Mouse (Mus musculus) kidney, adult 9 months (tissue): ENCODE measurements at regions not wholly inside any gene's neighbourhood (a gene's known extent, or its start where the extent isn't known, plus 50 kb on each side); places are given as distances from the start of the nearest gene placed in this dataset.
"Not testable (repeated sequence)": the region's sequence is repeated elsewhere in the genome, so short reads cannot be mapped to it uniquely, and the experiment has no call there.

ENCODE experiments used
- DNase-seq: peaks from one replicate; pipeline ENCODE4 v3.0.0; 2022

- DNase-seq, result no peak
Measured at GRCm38 (mm10) chr7:64027100-64027499, 88.4 kb upstream of the Klf13 start.

- DNase-seq, result no peak
Measured at GRCm38 (mm10) chr7:64025155-64025554, 86.4 kb upstream of the Klf13 start.

GRCm38 (mm10) chr7:64024253-64024652 is 85.5 kb upstream of the Klf13 start:
- no peak for DNase-seq

- DNase-seq, result no peak
Measured at GRCm38 (mm10) chr7:64022711-64023468, 84.2 kb upstream of the Klf13 start.

DNA sequence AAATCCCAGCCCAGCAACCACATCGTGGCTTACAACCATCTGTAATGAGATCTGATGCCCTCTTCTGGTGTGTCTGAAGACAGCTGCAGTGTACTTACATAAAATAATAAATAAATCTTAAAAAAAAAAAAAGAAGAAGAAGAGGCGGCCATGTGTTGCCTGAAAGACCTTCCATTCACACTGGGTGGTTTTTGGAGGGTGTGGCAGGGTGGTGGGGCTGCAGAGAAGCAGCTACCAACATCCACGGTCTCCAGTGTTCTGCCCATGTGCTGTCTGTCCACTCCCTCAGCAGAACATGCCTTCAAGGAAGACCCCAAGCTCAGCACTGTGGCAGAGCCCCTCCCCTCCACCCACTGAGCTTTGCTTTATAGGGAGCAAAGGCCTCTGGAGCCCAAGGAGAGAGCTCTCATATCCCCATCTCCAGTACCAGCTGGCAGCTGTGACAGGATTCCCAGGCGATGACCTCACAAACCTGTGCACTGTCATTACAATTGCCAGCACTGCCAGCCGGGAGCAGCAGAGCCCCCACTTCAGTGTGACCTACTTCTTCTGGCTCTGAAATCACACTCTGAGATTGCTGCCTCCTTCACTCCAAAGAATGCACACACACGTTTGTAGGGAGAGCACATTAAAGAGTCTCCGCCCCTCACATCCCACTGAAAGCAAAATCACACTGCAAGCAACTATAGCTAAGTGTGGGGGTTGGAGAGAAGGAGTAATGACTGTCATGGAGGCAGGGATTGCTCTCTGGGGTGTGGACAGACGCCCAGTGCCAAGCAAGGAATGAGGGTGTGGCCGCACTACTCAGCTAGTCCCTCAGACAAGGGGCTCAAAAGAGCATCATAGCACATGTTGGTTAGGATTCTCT is 82.8 kb upstream of the Klf13 start:
- DNase-seq, result no peak

DNA sequence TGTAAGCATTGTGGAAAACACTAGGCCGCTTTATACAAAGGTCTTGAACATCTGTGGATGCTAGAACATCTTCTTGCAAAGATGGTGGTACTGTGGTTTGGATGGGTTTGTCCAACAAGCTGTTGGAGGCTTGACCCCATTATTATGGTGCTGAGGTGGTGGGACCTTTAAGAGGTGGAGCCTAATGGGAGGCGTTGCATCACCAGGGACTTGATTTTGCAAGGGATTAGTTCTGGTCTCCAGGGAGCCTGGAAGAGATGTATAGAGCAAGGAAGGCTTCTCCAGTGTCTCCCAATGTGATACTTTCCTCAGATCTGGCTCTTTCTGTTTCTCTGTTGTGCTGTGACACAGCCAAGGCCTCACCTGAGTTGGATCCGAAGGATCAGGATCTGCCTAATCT is 79.4 kb upstream of the Klf13 start:
- no peak for DNase-seq

DNA sequence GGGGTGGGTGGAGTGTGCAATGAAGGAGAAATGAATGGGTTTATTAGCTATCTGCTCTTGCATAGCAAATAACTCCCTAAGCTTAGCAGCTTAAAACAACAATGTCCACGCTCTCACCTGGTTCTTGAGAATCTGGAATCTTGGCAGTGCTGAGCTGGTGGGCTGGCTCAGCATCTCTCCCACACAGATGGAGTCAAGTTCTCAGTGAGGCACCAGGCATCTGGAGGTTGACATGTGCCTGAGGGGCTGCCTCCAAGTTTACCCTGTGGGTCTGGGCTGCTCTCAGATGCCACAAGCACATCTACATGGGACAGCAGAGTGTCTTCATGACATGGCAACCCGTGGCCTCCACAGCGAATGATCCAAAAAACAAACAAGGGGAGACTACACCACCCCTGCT is 78.2 kb upstream of the Klf13 start:
- DNase-seq, result no peak

GRCm38 (mm10) chr7:64015136-64015535 is 76.4 kb upstream of the Klf13 start:
- not testable (repeated sequence) for DNase-seq

GRCm38 (mm10) chr7:64014227-64014626 is 75.5 kb upstream of the Klf13 start:
- DNase-seq, result no peak

DNA sequence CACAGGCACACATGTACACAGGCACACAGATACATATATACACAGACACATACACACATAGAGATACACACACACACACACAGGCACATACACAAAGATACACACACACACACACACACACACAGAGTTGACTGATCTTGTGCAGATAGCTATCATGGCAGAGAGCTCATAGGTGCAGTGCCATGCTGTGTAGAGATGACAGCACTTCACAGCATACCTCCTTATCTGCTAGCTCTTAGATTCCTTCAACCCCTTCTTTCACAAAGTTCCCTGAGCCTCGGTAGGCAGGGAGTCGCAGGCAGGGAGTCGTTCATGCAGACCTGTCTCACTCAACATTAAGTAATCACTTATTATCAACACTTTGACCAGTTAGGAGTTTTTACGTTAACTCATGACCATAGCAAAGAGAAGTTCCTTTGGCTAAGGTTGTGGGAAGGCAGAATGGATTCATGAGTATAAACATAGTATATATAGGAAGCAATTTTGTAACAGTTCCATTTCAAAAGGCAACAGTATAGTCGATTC is 74.4 kb upstream of the Klf13 start:
- DNase-seq, result no peak

- no peak for DNase-seq
Measured at GRCm38 (mm10) chr7:64012268-64012601, 73.5 kb upstream of the Klf13 start.

DNA sequence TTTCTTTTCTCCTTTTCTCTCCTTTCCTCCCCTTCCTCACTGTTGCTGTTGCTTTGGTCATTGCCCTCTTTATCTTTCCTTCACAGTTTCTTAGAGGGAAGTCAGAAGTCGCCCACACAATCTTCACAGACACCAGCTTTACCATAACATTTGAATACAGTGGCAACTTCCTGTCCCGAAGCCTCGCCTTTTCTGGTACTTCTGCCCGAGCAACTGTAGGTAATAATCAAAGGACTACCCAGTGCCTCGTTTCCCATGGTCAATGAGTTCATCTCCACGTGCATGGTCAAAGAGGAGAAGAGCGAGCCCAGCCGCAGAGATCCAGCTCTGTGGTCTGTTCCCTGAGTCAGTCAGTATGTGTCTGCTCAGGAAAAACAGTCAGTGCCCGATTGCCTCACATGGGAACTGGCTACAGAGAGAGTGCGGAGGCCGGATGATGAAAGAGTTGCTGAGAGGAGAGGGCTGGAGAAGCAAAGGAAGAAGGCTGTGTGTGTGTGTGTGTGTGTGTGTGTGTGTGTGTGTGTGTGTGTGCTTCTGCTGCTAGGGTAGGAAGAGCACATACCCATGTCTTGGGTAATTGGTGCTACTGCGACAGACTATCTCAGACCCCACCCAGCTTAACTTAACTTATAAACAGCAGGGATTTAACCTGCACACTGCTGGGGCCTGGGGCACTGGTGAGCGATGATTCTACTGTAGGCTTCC is 73.0 kb upstream of the Klf13 start:
- DNase-seq, result no peak

DNA sequence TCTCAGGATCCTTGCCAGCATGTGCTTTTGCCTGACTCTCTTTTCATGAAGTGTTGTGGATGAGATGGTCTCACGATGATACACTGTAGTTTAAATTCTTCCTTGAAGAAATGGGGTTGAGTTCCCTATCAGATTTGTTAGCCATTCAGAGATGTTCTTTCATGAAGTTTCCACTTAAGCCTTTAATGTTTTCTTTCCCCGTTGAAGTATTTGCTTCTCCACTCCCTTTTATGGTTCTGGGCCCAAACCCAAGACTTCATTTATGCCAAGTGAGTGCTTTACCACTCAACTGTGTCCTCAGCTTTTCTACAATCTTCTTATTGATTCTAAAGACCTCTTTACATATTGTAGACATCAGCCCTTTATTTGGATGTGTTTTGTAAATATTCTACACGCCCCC is 71.9 kb upstream of the Klf13 start:
- DNase-seq, result no peak

DNA sequence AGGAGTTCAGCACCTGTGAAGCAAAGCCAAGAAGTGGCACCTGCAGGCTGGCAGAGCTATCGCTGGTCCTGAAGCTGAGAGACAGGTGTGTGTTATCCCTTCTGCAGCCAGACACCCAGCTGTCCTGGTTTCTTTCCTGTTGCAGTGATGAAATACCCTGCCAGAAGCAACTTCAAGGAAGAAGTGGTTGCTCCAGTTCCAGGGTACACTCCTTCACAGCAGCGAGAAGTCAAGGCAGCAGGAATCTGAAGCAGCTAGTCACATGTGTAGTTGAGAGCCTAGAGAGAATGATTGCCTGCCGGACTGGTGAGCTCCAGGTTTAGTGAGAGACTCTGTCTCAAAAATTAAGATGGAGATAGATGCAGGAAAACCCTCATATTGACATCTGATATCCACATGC is 69.1 kb upstream of the Klf13 start:
- no peak for DNase-seq

DNA sequence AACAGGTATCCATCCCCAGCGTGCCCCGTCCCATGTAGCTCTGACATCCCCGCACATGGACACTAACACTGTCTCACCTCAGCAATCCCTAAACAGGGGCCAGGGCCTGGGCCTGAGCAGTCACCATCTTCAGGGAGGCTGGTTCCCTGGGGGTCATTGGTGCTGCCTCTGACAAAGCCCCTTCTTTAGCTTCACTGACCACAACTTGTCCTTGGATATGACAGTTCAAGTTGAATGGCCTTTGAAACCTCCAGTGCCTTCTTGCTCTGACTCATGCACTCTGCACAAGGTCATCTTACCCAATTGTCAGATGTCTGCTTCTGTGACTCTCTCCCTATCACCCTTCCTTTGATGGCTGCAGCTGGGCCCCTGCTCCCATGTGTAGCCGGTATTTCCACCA is 68.2 kb upstream of the Klf13 start:
- no peak for DNase-seq

DNA sequence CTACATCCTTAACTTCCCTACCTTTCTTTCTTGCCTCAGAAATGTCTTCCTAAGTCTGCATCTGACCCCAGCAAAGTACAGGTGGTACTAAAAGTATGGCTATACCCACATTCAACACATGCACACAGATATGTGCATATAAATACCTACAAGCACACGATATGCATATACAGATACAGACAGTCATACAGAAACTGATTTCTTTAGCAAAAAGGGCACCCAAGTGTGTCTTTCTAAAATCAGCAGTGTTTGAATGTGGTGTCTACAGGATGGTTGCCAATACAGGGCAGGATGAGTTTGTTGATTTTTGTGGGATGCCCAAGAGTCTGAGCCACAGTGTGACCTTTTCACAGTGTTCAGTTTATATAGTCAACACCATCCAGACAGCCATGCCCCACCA is 67.0 kb upstream of the Klf13 start:
- no peak for DNase-seq

- no peak for DNase-seq
Measured at GRCm38 (mm10) chr7:64003904-64004303, 65.2 kb upstream of the Klf13 start.

- no peak for DNase-seq
Measured at GRCm38 (mm10) chr7:64001611-64002111, 62.9 kb upstream of the Klf13 start.

DNA sequence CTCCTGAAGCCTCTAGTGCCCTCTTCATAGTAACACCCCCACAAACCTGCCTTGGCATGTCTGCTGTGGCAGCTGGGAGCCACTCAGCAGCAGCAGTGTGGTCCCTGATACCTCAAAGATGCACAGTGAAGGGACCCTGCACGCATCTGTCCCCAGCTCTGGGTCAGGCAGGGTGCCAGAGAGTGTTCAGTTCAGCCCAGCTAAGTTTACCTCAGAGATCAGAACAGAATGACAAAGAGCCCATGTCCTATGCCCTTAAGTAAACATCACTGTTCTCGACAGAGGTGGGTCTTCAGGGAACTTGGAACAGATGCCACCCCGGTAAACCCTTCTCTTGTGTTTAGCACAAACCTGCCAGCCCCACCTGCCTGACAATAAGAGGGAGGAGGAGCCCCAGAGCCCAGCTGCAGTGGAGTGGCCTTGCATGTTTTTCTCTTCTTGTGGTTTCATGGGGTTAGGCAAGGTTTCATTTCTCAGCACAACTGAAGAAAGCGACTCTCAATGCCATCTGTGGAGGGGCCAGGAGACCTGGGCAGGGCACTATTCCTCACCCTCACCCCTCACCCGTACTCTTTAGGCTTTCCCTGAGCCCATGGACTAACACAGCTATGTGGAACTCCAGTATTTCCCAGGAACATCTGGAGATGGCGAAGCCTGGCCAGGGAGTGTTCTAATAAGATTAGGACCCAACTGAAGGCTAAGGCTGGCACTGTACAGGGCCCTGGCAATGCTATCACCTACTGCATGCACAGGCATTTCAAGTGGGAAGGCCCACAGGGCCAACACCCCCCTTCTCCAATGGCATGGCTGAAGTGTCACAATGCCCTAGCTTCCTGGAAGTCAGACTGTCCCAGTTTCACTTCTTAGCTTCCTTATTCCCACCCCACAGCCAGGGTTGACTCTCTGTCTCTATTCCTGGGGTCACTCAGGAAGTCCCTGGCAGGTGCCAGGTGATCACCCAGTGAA is 60.6 kb upstream of the Klf13 start:
- no peak for DNase-seq

GRCm38 (mm10) chr7:63997997-63998396 is 59.3 kb upstream of the Klf13 start:
- DNase-seq, result no peak

DNA sequence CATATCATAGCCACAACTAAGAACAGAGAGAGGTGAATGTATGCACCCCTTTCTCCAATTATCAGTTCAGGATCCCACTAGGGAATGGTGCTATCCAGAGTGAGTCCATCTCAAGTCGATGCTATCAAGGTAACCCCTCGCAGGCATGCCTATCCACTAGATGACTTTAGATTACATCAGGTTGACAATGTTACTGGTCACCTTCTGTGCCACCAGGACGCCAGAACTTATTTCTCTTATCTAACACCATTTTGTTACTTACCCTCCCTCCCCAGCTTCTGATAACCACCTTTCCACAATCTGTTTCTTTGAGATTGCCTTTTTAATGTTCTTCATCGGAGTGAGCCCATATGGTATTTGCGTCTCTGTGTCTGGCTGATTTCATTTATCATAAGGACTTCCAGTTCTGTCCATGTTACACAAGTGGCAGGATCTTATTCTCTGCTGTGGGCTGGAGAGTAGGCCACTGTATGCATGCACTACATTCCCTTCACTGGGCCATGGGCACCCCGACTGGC is 57.9 kb upstream of the Klf13 start:
- no peak for DNase-seq
